Mouse (Mus musculus): ENCODE data around the gene Gp1ba. TPM values are rescaled to one million over a fixed set of nuclear protein-coding genes. Genes with fewer than 3 reads are reported as not detected.
A peak's percentile ranks its signal among the peaks of the same experiment; 100 is the strongest.

Gene Gp1ba
- polyA plus RNA-seq, 2 experiments = 4.5 to 7.6 TPM

DNA sequence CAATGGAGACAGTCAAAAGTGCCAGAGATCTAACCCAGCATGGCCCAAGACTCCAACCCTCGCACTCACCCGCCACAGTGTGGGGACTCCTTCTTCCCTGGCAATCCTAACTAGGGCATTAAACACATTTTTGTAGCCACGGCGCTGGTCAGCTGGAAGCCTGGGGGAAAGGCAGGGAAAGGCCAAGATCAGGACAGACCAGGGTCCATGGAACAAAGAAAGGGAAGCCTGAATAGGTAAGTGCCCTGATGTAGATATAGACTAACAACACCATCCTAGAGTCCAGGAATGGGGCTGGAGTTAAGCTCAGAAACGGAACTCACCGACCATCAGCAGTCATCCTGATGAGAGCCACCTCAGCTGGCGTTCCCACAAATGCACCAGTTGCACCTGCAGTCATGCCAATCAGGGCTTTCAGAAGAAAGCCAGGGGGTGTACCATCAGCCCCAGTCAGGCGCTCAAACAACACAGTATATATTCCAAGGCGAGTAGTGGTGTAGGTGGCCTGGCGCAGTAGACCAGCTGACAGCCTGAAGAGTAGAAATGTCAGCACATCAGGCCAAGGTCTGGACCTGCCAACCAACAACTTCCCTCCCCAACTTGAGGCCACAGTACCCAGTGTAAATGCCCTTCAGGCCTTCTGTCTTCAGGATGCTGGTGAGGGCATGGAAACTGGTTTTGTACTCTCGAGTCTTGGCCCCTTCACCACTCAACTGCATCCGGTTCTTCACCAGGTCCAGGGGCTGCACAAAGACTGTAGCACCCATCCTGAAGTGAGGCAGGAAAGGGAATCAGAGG lies 6.7 kb downstream of the Gp1ba start:
- H3K9me3 ChIP-seq (ENCODE audit: control insufficient read depth, low read length) = no peaks in the 10 kb centered on the region
- peak overlapping the region; percentile 79 for H3K9ac ChIP-seq (replicated peaks)
- peak overlapping the region; percentile 97 for H3K4me2 ChIP-seq (ENCODE audit: low read depth)
- H3K36me3 ChIP-seq (replicated peaks; ENCODE audit: control insufficient read depth, insufficient read depth, low read depth) = peaks cover 26% of the 10 kb centered on the region
- no peak for ATAC-seq (ENCODE audit: insufficient read depth)
- TF ChIP-seq CTCF (IDR thresholded peaks at IDR 0.05; ENCODE audit: low read depth) (no peak), EP300 (IDR thresholded peaks at IDR 0.05; ENCODE audit: low read depth) (no peak)
- DNase-seq (ENCODE audit: low read depth in 3 of 3, low spot score in 3 of 3) = no peak
- H3K4me1 ChIP-seq (replicated peaks; ENCODE audit: control insufficient read depth in 2 of 2, insufficient read depth in 2 of 2, low read length in 1 of 2) = peaks cover 25 to 36% of the 10 kb centered on the region in 2 experiments
- peak overlapping the region; percentile 61 to 93 for H3K4me3 ChIP-seq (ENCODE audit: insufficient read depth in 1 of 2, low read depth in 2 of 2, low read length in 2 of 2)
- WGBS (ENCODE audit: insufficient replicate concordance) = 80% methylated on average over 12 of the region's 12 CpGs
- peak overlapping the region; percentile 53 for H3K27ac ChIP-seq
- H3K27me3 ChIP-seq (ENCODE audit: control insufficient read depth, insufficient read depth, low read length) = no peaks in the 10 kb centered on the region

GRCm38 (mm10) chr11:70646259-70646555 lies 7.3 kb downstream of the Gp1ba start:
- H3K4me3 ChIP-seq (ENCODE audit: insufficient read depth in 1 of 2, low read depth in 2 of 2, low read length in 2 of 2) = peak overlapping the region; percentile 61 to 93
- peaks cover 30 to 41% of the 10 kb centered on the region in 2 experiments for H3K4me1 ChIP-seq (replicated peaks; ENCODE audit: control insufficient read depth in 2 of 2, insufficient read depth in 2 of 2, low read length in 1 of 2)
- ATAC-seq (ENCODE audit: insufficient read depth) (no peak), DNase-seq (ENCODE audit: low read depth in 3 of 3, low spot score in 3 of 3) (no peak)
- H3K4me2 ChIP-seq (ENCODE audit: low read depth) = peak overlapping the region; percentile 97
- H3K27me3 ChIP-seq (ENCODE audit: control insufficient read depth, insufficient read depth, low read length) = no peaks in the 10 kb centered on the region
- H3K9ac ChIP-seq (replicated peaks) = peak overlapping the region; percentile 79
- H3K36me3 ChIP-seq (replicated peaks; ENCODE audit: control insufficient read depth, insufficient read depth, low read depth) = peaks cover 31% of the 10 kb centered on the region
- no peaks in the 10 kb centered on the region for H3K9me3 ChIP-seq (ENCODE audit: control insufficient read depth, low read length)
- peak overlapping the region; percentile 53 for H3K27ac ChIP-seq
- TF ChIP-seq CTCF (IDR thresholded peaks at IDR 0.05; ENCODE audit: low read depth) (no peak), EP300 (IDR thresholded peaks at IDR 0.05; ENCODE audit: low read depth) (no peak)
- 17% methylated on average over 3 of the region's 3 CpGs for WGBS (ENCODE audit: insufficient replicate concordance)

DNA sequence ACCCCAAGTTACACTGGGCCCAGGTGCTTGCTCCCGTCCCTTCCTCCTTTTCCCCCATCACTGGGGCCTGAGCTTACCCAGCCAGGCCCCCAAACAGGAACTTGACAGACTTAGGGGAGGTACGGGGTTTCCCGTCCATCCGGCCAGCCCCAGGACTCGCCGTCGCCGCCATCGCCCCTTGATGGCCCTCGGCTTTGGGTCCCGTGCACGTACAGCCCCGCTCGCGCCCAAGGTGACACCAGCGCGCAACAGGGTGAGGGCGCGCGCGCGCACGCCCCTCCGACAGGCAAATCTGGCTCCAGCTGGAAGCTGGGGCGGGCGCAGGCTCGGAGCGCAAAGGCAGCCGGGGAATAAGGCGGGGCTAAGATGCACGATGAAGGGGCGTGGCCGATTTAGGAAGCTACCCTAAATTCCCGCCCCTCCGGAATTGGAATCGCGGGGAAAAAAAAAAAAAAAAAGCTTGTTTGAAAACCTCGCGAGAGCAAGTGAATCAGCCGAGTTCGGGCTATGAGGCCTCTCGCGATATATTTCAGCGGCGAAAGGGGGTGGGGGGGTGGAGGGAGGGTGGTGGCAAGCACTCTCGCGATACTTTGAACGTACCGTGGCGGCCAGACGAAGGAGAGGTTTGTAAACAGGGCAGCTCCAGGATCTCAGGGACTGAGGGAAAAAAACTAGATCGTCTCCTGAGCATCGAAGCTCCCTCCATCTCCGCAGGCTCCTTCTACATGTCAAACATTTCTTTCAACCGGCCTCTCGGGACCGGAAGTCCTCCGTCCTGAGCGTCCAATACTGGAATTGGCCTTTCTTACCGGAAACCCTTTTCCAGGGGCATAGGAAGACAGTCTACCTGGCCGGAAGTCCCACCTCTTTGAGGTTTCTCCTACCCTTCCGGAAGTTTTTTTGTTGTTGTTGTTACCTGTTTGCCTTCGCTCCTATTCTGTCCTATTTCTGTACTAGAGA lies 8.0 kb downstream of the Gp1ba start, which contains the start of the genes Rnf167 and Slc25a11:
Gene Rnf167 (plus strand): TSS at position 545 of the 960 bp plus-strand sequence.
Gene Slc25a11 (minus strand): TSS at position 789 of the 960 bp plus-strand sequence.
- H3K9ac ChIP-seq (replicated peaks) = peak within 1 kb of the TSS; percentile 99
- DNase-seq (ENCODE audit: low read depth in 3 of 3, low spot score in 3 of 3) (peak; percentile 98 to 99 (median 98)), ATAC-seq (ENCODE audit: insufficient read depth) (peak; percentile 83)
- H3K36me3 ChIP-seq (replicated peaks; ENCODE audit: control insufficient read depth, insufficient read depth, low read depth) = peaks cover 39% of the 10 kb centered on the region
- H3K27me3 ChIP-seq (ENCODE audit: control insufficient read depth, insufficient read depth, low read length) = no peaks in the 10 kb centered on the region
- H3K4me3 ChIP-seq (ENCODE audit: insufficient read depth in 1 of 2, low read depth in 2 of 2, low read length in 2 of 2) = peak within 1 kb of the TSS; percentile 82 to 93
- H3K27ac ChIP-seq = peak within 1 kb of the TSS; percentile 95
- H3K4me1 ChIP-seq (replicated peaks; ENCODE audit: control insufficient read depth in 2 of 2, insufficient read depth in 2 of 2, low read length in 1 of 2) = peaks cover 38 to 48% of the 10 kb centered on the region in 2 experiments
- WGBS (ENCODE audit: insufficient replicate concordance) = under 1% methylated on average over 63 of the region's 63 CpGs
- no peaks in the 10 kb centered on the region for H3K9me3 ChIP-seq (ENCODE audit: control insufficient read depth, low read length)
- H3K4me2 ChIP-seq (ENCODE audit: low read depth) = peak within 1 kb of the TSS; percentile 97
- TF ChIP-seq EP300 (IDR thresholded peaks at IDR 0.05; ENCODE audit: low read depth) = peak; percentile 77
- peak; percentile 46 for TF ChIP-seq CTCF (IDR thresholded peaks at IDR 0.05; ENCODE audit: low read depth)

- Histone ChIP-seq H3K27ac (peak overlapping the region; percentile 95), H3K27me3 (ENCODE audit: control insufficient read depth, insufficient read depth, low read length) (no peaks in the 10 kb centered on the region), H3K4me3 (ENCODE audit: insufficient read depth in 1 of 2, low read depth in 2 of 2, low read length in 2 of 2) (peak overlapping the region; percentile 82 to 93), H3K4me2 (ENCODE audit: low read depth) (peak overlapping the region; percentile 85), H3K9ac (replicated peaks) (peak overlapping the region; percentile 99), H3K9me3 (ENCODE audit: control insufficient read depth, low read length) (no peaks in the 10 kb centered on the region), H3K4me1 (replicated peaks; ENCODE audit: control insufficient read depth in 2 of 2, insufficient read depth in 2 of 2, low read length in 1 of 2) (peaks cover 43 to 55% of the 10 kb centered on the region in 2 experiments), H3K36me3 (replicated peaks; ENCODE audit: control insufficient read depth, insufficient read depth, low read depth) (peaks cover 48% of the 10 kb centered on the region)
- WGBS (ENCODE audit: insufficient replicate concordance) = 2% methylated on average over 28 of the region's 28 CpGs
- ATAC-seq (ENCODE audit: insufficient read depth) (peak; percentile 19), DNase-seq (ENCODE audit: low read depth in 3 of 3, low spot score in 3 of 3) (no peak)
- TF ChIP-seq EP300 (IDR thresholded peaks at IDR 0.05; ENCODE audit: low read depth) (no peak), CTCF (IDR thresholded peaks at IDR 0.05; ENCODE audit: low read depth) (no peak)
Measured at GRCm38 (mm10) chr11:70647716-70648420, 8.9 kb downstream of the Gp1ba start.

Data from liver, embryonic 14.5 days (tissue).